Mouse (Mus musculus) intestine, embryonic 16.5 days (tissue): ENCODE results near the gene Capn5. TPM values are rescaled to one million over a fixed set of nuclear protein-coding genes. Genes with fewer than 3 reads are reported as not detected.

Experiments used
- ATAC-seq: fragments of 200-750 bp; cut with Nextera tagmentation; 2 replicates; pipeline ENCODE4 v1.8.0; 2017; ENCODE audit warnings: moderate TSS enrichment, moderate library complexity
- H3K27ac ChIP-seq: fragments of 300-500 bp; sonication (generic); 2 replicates; pipeline ENCODE4 v1.5.1; 2014; ENCODE audit warnings: mild to moderate bottlenecking, low read length
- H3K27me3 ChIP-seq: fragments of 300-500 bp; sonication (generic); replicated peaks from 2 replicates; pipeline ENCODE4 v1.6.1; 2014; ENCODE audit warnings: low read length, control low read depth, mixed read lengths; ENCODE audit not compliant: control insufficient read depth, insufficient read depth
- H3K36me3 ChIP-seq: fragments of 300-500 bp; sonication (generic); 2 replicates; pipeline ENCODE4 v1.6.1; 2014; ENCODE audit warnings: low read length, control low read depth; ENCODE audit not compliant: control insufficient read depth, insufficient read depth
- H3K4me1 ChIP-seq: fragments of 300-500 bp; sonication (generic); 2 replicates; pipeline ENCODE4 v1.6.1; 2014; ENCODE audit warnings: low read length, control low read depth, mixed read lengths; ENCODE audit not compliant: control insufficient read depth, insufficient read depth
- H3K4me2 ChIP-seq: fragments of 300-500 bp; sonication (generic); 2 replicates; pipeline ENCODE4 v1.6.1; 2014; ENCODE audit warnings: low read depth, low read length, control low read depth
- H3K4me3 ChIP-seq: fragments of 300-500 bp; sonication (generic); 2 replicates; pipeline ENCODE4 v1.5.1; 2014; ENCODE audit warnings: mild to moderate bottlenecking, low read length
- H3K9ac ChIP-seq: fragments of 300-500 bp; sonication (generic); 2 replicates; pipeline ENCODE4 v1.6.1; 2014; ENCODE audit warnings: low read depth, low read length
- H3K9me3 ChIP-seq: fragments of 300-500 bp; sonication (generic); 2 replicates; pipeline ENCODE4 v1.6.1; 2016; ENCODE audit warnings: low read length, control low read depth; ENCODE audit not compliant: control insufficient read depth
- WGBS: fragments of 180-500 bp; shearing (Covaris S2); extraction: QIAGEN DNeasy Blood & Tissue Kit; methylation state at CpG from one replicate; pipeline ENCODE4 v1.1.7; 2014; 5-methylcytosine and 5-hydroxymethylcytosine counted together
- polyA plus RNA-seq: library from polyadenylated mRNA; unstranded; fragments of >200 nt; fragmentation: Nextera tagmentation; extraction: Ambion mirVana; gene quantifications from 2 replicates; pipeline ENCODE4 v1.2.1, GENCODE M21; 2015

Gene Capn5
- polyA plus RNA-seq, 1 experiment from 2014 or later, result 10.9 TPM

DNA sequence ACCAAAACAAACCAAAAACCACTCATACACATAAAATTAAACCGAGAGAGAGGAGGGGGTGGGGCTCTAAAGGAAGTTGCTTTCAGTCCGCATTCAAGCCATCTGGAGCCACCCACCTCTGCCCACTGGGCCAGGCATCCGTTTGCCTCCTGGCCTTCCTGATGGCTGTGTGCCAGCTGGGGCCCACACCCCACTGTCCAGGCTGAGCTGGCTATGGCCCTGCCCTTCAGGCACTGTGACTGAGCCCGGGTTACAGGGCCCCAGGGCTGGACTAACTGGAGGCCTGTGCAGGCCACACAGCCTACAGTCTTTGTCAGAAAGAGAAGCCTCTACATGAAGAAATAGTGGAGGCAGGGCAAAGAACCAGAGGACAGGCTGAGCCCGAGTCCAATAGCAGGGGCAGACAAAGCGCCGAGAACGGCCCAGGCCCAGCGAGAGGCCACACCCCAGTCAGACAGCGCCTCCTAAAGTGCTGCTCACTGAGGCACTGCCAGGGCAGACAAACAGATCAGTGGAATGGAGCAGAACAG is 13.0 kb downstream of the Capn5 start:
- 46% methylated on average over 10 of the region's 10 CpGs for WGBS
- Histone ChIP-seq H3K9me3 (no peaks in the 10 kb centered on the region), H3K9ac (peak overlapping the region; percentile 51), H3K27me3 (no peaks in the 10 kb centered on the region), H3K4me3 (no peak overlapping the region), H3K27ac (peak overlapping the region; percentile 79), H3K4me2 (no peak overlapping the region; the same call in 1 of the 2 replicates), H3K36me3 (no peaks in the 10 kb centered on the region), H3K4me1 (peaks cover 42% of the 10 kb centered on the region)
- peak; percentile 80 for ATAC-seq

DNA sequence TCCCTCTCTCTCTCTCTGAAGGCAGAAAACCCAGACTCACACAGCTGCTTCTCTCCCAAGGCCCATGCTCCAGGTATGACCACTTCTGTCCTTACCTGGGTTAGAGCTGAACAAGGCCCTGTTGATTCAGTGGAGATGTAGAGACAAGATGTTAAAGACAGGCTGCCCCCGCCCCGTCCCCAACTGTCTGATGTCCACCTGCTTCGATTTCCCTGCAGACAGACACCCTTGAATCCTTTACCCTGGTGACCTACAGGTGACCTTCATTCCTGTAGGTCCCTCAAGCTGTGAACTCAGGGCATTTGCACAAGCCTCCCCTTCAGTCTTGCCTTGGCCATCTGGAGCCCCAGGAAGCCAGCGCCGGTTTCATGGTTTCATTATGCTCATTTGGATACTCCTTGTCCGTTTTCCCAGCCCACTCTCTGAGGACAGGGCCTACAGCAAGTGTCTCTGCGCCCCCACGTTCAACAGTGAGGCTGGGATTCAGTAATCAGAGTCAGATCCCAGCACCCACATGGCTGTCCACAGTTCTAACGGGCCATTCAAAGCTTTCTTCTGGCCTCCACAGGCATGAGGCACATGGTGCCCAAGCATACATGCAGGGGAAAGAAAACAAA is 13.6 kb downstream of the Capn5 start:
- peak overlapping the region; percentile 79 for H3K27ac ChIP-seq
- H3K9ac ChIP-seq, result peak overlapping the region; percentile 51; the same call in 1 of the 2 replicates
- WGBS, result 73% methylated on average over 9 of the region's 9 CpGs
- no peaks in the 10 kb centered on the region for H3K27me3 ChIP-seq
- no peaks in the 10 kb centered on the region for H3K36me3 ChIP-seq
- no peak overlapping the region for H3K4me2 ChIP-seq
- no peak overlapping the region for H3K4me3 ChIP-seq
- no peaks in the 10 kb centered on the region for H3K9me3 ChIP-seq
- no peak for ATAC-seq
- H3K4me1 ChIP-seq, result peaks cover 48% of the 10 kb centered on the region

DNA sequence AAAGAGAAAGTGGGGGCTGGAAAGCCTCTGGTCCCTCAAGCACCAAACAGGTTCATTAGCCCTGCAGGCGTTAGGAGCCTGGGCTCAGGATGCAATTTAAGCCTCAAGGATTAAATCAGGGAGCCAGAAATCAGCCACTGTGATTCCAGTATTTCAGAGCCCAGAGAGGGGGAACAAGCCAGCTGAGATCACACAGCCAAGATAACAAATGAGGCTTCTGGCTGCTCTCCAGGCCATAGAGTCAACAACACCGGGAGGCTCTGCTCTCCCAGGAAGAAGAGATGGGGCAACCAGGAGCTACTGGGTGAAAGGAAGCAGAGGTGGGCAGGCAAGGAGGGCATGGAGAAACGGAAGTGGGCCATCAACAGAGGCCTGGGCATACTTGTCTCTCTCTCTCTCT is 14.4 kb downstream of the Capn5 start:
- no peaks in the 10 kb centered on the region for H3K9me3 ChIP-seq
- H3K4me2 ChIP-seq, result no peak overlapping the region
- no peak overlapping the region for H3K9ac ChIP-seq
- no peak overlapping the region for H3K4me3 ChIP-seq
- ATAC-seq, result no peak
- 0 out of 2 replicates have a peak overlapping the region, but pooled peaks have one; percentile 15 for H3K27ac ChIP-seq
- H3K36me3 ChIP-seq, result no peaks in the 10 kb centered on the region
- 43% methylated on average over 3 of the region's 3 CpGs for WGBS
- H3K27me3 ChIP-seq, result no peaks in the 10 kb centered on the region
- H3K4me1 ChIP-seq, result peaks cover 56% of the 10 kb centered on the region

DNA sequence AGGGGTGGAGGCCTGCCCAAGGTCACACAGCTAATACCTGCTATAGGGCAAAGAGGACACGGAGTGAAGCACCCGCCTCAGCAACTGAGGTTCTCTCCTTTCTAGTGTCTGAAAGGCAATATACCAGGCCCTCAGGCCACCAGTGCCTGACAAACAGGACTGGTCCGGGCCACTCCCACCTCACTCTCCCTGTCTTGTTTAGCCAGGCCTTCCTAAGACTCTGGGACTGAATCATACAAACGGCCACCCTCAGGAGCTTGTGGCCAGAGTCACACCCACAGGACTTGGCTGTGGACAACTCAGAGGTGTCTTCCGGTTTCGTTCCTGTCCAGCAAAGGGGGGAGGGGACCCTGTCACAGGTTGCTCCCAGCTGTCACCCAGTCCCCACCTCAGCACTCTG is 15.8 kb downstream of the Capn5 start:
- Histone ChIP-seq H3K27ac (no peak overlapping the region), H3K4me1 (peaks cover 70% of the 10 kb centered on the region), H3K4me3 (no peak overlapping the region)

DNA sequence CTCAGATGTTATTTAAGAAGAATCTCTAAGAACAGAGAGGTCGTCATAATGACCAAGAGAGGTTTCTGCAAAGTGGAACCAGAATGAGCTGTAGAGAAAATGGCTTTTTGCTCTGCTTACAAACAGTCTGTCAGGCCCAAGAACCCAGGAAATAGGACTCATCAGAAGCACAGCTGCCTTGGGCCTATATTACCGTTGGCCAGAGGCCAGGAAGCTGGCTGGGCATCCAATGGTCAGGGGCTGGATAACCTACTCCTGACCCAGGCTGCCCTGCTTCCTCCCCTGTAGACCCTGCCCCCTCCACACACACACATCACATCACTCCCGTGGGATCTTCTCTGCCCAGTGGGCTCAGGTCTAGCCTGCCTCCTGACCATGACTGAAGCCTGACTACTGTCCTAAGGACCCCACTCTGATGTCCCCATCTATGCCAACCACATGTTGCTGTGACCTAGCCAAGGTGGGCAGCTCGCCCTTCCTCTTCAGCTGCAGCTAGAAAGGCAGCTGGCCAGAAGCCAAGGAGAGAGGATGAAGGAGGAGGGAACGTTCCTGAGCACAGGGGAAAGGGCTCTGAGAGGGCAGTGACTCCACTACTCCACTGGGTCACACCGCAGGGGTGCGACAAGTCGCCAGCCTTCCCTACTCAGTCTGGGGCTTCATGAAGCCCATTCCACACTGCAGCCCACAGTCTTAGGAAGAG is 17.9 kb downstream of the Capn5 start:
- Histone ChIP-seq H3K4me2 (no peak overlapping the region), H3K9me3 (no peaks in the 10 kb centered on the region), H3K9ac (peak overlapping the region; percentile 27; the same call in 1 of the 2 replicates), H3K27ac (0 out of 2 replicates have a peak overlapping the region, but pooled peaks have one; percentile 40), H3K36me3 (no peaks in the 10 kb centered on the region), H3K4me1 (peaks cover 75% of the 10 kb centered on the region), H3K4me3 (no peak overlapping the region), H3K27me3 (no peaks in the 10 kb centered on the region)
- 47% methylated on average over 8 of the region's 8 CpGs for WGBS
- no peak for ATAC-seq

More for the DNA sequence above, 15.8 kb downstream of the Capn5 start:
- Histone ChIP-seq H3K27me3 (no peaks in the 10 kb centered on the region), H3K9ac (no peak overlapping the region), H3K4me2 (no peak overlapping the region), H3K36me3 (no peaks in the 10 kb centered on the region), H3K9me3 (no peaks in the 10 kb centered on the region)
- WGBS, result 44% methylated on average over 6 of the region's 6 CpGs
- no peak for ATAC-seq

DNA sequence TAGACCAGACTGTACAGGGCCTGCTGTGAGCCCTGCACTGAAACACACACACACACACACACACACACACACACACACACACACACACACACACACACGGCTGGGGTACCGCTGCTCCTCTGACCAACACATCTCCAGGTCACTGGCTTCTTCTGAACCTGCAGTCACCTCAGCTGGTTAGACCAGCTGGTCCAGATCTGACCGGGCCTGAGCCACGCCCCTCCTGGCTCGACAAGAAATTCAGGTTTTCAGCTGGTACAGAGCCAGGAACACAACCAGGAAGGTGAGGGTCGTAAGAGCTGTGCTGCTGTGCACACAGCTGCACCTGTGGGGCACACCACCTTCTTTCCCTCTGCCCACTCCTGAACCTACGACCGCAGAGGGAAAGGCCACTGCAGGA is 19.6 kb downstream of the Capn5 start:
- ATAC-seq, result peak; percentile 69
- Histone ChIP-seq H3K27ac (peak overlapping the region; percentile 30; the same call in 1 of the 2 replicates), H3K36me3 (no peaks in the 10 kb centered on the region), H3K27me3 (no peaks in the 10 kb centered on the region), H3K4me1 (peaks cover 62% of the 10 kb centered on the region), H3K9ac (no peak overlapping the region), H3K4me2 (no peak overlapping the region), H3K4me3 (no peak overlapping the region), H3K9me3 (no peaks in the 10 kb centered on the region)
- 31% methylated on average over 8 of the region's 8 CpGs for WGBS

DNA sequence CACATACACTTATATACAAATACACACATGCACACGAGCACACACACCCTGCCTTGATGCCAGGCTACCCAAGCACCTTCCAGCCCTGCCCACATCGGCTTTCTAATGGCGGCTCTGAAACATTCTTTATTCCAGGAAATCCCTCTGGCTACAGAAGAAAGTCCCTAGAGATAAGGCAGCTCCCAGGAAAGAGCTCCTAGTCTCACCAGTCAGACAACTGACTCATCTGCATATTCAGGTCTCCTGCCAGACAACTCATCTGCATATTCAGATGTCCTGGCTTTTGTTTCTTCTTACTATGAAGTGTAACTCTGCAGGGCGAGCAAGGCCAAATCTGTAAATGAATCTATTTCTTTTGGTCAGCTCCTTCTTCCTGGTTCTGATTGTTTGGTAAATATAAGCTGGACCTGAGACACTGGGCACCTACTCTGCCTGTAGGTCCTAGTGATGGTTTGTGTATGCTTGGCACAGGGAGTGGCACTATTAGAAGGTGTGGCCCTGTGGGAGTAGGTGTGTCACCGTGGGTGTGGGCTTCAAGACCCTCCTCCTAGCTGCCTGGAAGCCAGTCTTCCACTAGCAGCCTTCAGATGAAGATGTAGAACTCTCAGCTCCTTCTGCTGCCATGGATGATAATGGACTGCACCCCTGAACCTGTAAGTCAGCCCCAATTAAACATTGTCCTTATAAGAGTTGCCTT is 20.3 kb downstream of the Capn5 start:
- ATAC-seq, result no peak
- no peak overlapping the region for H3K4me2 ChIP-seq

DNA sequence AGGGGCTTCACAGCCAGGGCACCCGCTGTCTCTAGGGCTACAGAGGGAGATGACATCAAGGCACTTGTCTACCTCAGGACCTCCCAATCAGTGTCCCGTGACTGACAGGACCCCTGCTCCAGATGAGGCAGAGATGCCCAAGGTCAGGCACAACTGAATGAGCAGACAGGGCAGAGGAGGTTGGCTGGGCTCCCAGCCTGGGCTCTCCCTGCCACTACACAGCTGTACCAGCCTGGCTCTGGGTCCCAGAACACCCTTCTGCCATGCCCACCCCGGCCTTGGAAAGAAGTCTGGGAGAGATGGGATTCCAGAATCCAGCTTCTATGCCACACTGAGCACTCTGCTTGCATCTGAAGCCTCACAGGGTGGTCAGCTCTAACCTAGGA is 21.8 kb downstream of the Capn5 start:
- Histone ChIP-seq H3K9ac (no peak overlapping the region), H3K4me3 (no peak overlapping the region), H3K36me3 (no peaks in the 10 kb centered on the region), H3K4me1 (peaks cover 57% of the 10 kb centered on the region), H3K4me2 (no peak overlapping the region), H3K27ac (no peak overlapping the region), H3K27me3 (no peaks in the 10 kb centered on the region), H3K9me3 (no peaks in the 10 kb centered on the region)
- 62% methylated on average over 3 of the region's 3 CpGs for WGBS
- no peak for ATAC-seq

More for the DNA sequence above, 20.3 kb downstream of the Capn5 start:
- WGBS, result 43% methylated on average over 5 of the region's 5 CpGs
- Histone ChIP-seq H3K9me3 (no peaks in the 10 kb centered on the region), H3K27ac (peak overlapping the region; percentile 21; the same call in 1 of the 2 replicates), H3K27me3 (no peaks in the 10 kb centered on the region), H3K36me3 (no peaks in the 10 kb centered on the region), H3K4me1 (peaks cover 59% of the 10 kb centered on the region), H3K4me3 (no peak overlapping the region), H3K9ac (no peak overlapping the region)
